Mouse (Mus musculus): Measurements from ENCODE around the gene Itgam.

- TF ChIP-seq CTCF (IDR thresholded peaks at IDR 0.05; ENCODE audit: borderline replicate concordance, insufficient read depth, low read depth, low read length) = no peak
- TF ChIP-seq POLR2A (IDR thresholded peaks at IDR 0.05; ENCODE audit: borderline replicate concordance, insufficient read depth, low read length) = no peak
Observed at GRCm38 (mm10) chr7:128024364-128024763, 38.1 kb upstream of the Itgam start.
